Mouse (Mus musculus) Patski (cell line): ENCODE measurements at regions not wholly inside any gene's neighbourhood (a gene's known extent, or its start where the extent isn't known, plus 50 kb on each side); places are given as distances from the start of the nearest gene placed in this dataset.

Source experiments
- ATAC-seq: fragments of 100-300 bp; one replicate; pipeline ENCODE4 v1.8.0; 2021
- CTCF ChIA-PET: fragments of 350-600 bp; sonication (Branson Sonifier 250); formaldehyde crosslinking; loops from one replicate; lab custom pipeline; 2022; ENCODE audit warnings: inconsistent platforms; lab: Charles Lee
- POLR2A ChIA-PET: fragments of 350-600 bp; sonication (Branson Sonifier 250); formaldehyde crosslinking; loops from one replicate; lab custom pipeline; 2022; ENCODE audit warnings: antibody characterized with exemption, inconsistent platforms; lab: Charles Lee
- DNase-seq: peaks from one replicate; pipeline ENCODE4 v3.0.0-alpha.2; 2011; ENCODE audit warnings: low read depth, low spot score
- H3K27me3 ChIP-seq: fragments of 371-371 bp; one replicate; pipeline ENCODE4 v1.5.1; 2021
- CTCF ChIP-seq: fragments of 100-300 bp; IDR thresholded peaks from one replicate; pipeline ENCODE4 v1.5.1; 2021
- in situ Hi-C: fragments of 300-500 bp; cut with MboI; formaldehyde crosslinking; loops from 3 replicates; pipeline ENCODE4 v1.11.1; 2018; ENCODE audit warnings: low pct_unique_long_range_greater_than_20kb, mixed read lengths

DNA sequence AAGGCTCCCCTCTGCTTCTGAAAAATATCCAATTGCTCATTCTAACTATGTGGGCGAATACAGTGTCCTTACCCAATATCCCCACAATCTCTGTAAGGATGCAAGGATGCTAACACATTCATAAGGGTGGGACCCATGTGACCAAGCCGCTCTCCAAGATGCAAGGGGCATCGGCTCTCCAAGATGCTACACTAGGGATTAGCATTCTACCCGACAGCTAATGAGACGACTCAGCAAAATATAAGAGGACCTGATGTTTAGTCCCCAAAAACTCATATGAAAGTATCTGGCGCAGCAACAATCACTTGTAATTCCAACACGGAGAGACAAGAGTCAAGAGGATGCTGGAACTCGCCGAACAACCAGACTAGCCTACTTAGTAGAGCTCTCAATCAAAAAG lies 299.6 kb upstream of the Jmjd1c start:
- DNase-seq (no peak), ATAC-seq (no peak)
- no peak for TF ChIP-seq CTCF
- H3K27me3 ChIP-seq: peaks cover 5% of the 10 kb centered on the region
- POLR2A ChIA-PET: no interaction called here
- in situ Hi-C loops: no loop called here
- CTCF ChIA-PET: no interaction called here

DNA sequence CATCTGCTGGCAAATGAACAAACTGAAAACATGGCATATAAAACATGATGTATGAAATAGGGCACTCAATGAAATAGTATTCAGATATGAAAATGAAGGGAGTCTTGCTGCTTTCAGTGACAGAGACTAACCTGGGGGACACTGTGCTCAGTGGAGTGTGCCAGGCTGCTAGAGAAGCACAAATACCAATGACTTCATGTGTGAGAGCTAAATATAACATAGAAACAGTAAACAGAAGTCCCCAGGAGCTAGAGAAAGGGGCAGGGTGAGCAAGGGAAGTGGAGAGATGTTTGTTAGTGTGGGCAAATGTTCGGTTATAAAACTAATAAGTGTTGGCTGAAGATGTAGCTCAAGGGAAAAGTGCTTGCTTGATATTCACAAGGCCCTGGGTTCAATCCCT lies 293.2 kb upstream of the Jmjd1c start:
- in situ Hi-C loops: loop anchor here (10.0 kb wide), 1 partner anchor 668 kb away; no protein-coding TSS in a partner anchor
- ChIA-PET CTCF (no interaction called here), POLR2A (no interaction called here)

GRCm38 (mm10) chr10:66807261-66807968 lies 288.5 kb upstream of the Jmjd1c start:
- ATAC-seq: peak; percentile 82
- ChIA-PET CTCF (interaction anchor here (0.7 kb wide), 1 partner anchor 74 kb away, joined by 3 read pairs; no protein-coding TSS in a partner anchor), POLR2A (interaction anchor here (0.6 kb wide), 1 partner anchor 1989 kb away, joined by 3 read pairs; no protein-coding TSS in a partner anchor)
- TF ChIP-seq CTCF: peak; percentile 71
- in situ Hi-C loops: loop anchor here (10.0 kb wide), 1 partner anchor 673 kb away; no protein-coding TSS in a partner anchor
- peaks cover 4% of the 10 kb centered on the region for H3K27me3 ChIP-seq
- DNase-seq: no peak

More for the DNA sequence above, 293.2 kb upstream of the Jmjd1c start:
- DNase-seq (no peak), ATAC-seq (no peak)
- H3K27me3 ChIP-seq: peaks cover 4% of the 10 kb centered on the region
- no peak for TF ChIP-seq CTCF

- TF ChIP-seq CTCF: no peak
- H3K27me3 ChIP-seq: no peaks in the 10 kb centered on the region
- no peak for DNase-seq
- in situ Hi-C loops: no loop called here
- no peak for ATAC-seq
- POLR2A ChIA-PET: no interaction called here
- CTCF ChIA-PET: no interaction called here
Measured at GRCm38 (mm10) chr10:66812515-66813260, 283.2 kb upstream of the Jmjd1c start.

- in situ Hi-C loops: no loop called here
- TF ChIP-seq CTCF: peak; percentile 62
- POLR2A ChIA-PET: no interaction called here
- ATAC-seq (peak; percentile 13), DNase-seq (no peak)
- no peaks in the 10 kb centered on the region for H3K27me3 ChIP-seq
- CTCF ChIA-PET: interaction anchor here (0.7 to 1.5 kb wide), 6 partner anchors 9 to 251 kb away, joined by 3 to 7 read pairs (median 6); no protein-coding TSS in a partner anchor
Measured at GRCm38 (mm10) chr10:66813850-66814564, 281.9 kb upstream of the Jmjd1c start.

DNA sequence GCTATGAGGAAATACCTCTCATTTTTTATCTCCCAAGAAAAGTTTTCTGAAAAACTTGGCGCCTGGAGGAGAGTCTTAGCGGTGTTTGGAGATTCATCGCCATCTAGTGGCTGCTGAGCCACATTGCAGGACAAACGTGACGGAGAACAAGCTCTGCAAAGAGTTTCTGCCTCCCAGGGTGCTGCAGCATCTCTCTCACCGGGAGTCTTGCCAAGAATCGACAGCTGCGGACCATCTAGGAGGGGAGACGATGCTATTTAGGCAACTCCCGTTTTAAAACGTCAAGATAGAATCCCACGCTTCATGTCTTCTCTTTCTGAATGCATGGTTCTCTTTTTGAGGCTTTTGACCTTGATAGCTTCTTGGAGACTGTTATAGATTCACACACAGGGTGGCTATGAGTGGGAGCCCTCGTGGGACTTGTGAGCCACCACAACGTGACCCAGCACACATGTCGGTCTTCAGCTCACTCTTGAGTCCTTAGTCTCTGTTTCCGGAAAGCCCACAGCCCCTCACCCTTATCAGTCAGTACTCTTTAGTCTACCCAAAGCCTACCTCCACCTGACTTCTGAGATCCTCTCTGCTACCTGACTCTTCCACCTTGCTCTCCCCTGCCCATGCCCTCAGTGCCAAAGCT lies 281.2 kb upstream of the Jmjd1c start:
- ATAC-seq: peak; percentile 82
- DNase-seq: peak; percentile 78
- TF ChIP-seq CTCF: peak; percentile 93
- ChIA-PET POLR2A (no interaction called here), CTCF (interaction anchor here (0.7 to 1.5 kb wide), 7 partner anchors 8 to 252 kb away, joined by 3 to 7 read pairs (median 5); no protein-coding TSS in a partner anchor)
- in situ Hi-C loops: no loop called here
- H3K27me3 ChIP-seq: no peaks in the 10 kb centered on the region

GRCm38 (mm10) chr10:66815951-66816350 lies 280.0 kb upstream of the Jmjd1c start:
- in situ Hi-C loops: no loop called here
- POLR2A ChIA-PET: interaction anchor here (0.7 kb wide), 1 partner anchor 453 kb away, joined by 5 read pairs; no protein-coding TSS in a partner anchor
- DNase-seq: no peak
- no peak for TF ChIP-seq CTCF
- H3K27me3 ChIP-seq: no peaks in the 10 kb centered on the region
- no peak for ATAC-seq
- CTCF ChIA-PET: no interaction called here

- no peak for ATAC-seq
- in situ Hi-C loops: no loop called here
- no peak for DNase-seq
- no peaks in the 10 kb centered on the region for H3K27me3 ChIP-seq
- ChIA-PET POLR2A (no interaction called here), CTCF (no interaction called here)
- no peak for TF ChIP-seq CTCF
Measured at GRCm38 (mm10) chr10:66816776-66817175, 279.1 kb upstream of the Jmjd1c start.

GRCm38 (mm10) chr10:66817876-66818275 lies 278.0 kb upstream of the Jmjd1c start:
- peaks cover 6% of the 10 kb centered on the region for H3K27me3 ChIP-seq
- CTCF ChIA-PET: no interaction called here
- no peak for TF ChIP-seq CTCF
- in situ Hi-C loops: no loop called here
- POLR2A ChIA-PET: no interaction called here
- ATAC-seq (no peak), DNase-seq (no peak)

GRCm38 (mm10) chr10:66819517-66819916 lies 276.4 kb upstream of the Jmjd1c start:
- peaks cover 6% of the 10 kb centered on the region for H3K27me3 ChIP-seq
- CTCF ChIA-PET: interaction anchor here (1.3 kb wide), 1 partner anchor 11 kb away, joined by 4 read pairs; no protein-coding TSS in a partner anchor
- in situ Hi-C loops: no loop called here
- POLR2A ChIA-PET: interaction anchor here (0.7 kb wide), 1 partner anchor 1026 kb away, joined by 8 read pairs; no protein-coding TSS in a partner anchor
- no peak for TF ChIP-seq CTCF
- DNase-seq: no peak
- ATAC-seq: no peak
